Comparison of ENCODE assay signal across 23 mouse cellular contexts in genomic region chr13:114726828-114727227, GRCm38 (mm10).
DNase-seq lines count a peak whose midpoint lies in the region; ATAC-seq and TF ChIP-seq lines count a peak whose summit lies in the region.
"Had no signal": no experiment of that assay in that cellular context is flagged by ENCODE, and none has a peak within 500 bp of the region (broad histone marks: within the 10 kb centered on the region; RNA-seq: fewer than 3 reads in every experiment).

No protein-coding gene starts in this region.

- CTCF ChIA-PET in Patski (lab: Charles Lee) = interaction anchor here (1.6 kb wide), 1 partner anchor 42 kb away, joined by 4 read pairs; no protein-coding TSS in a partner anchor

- no peak overlapping the region for H3K4me3 ChIP-seq in embryonic fibroblast, embryonic 13.5 days (ENCODE audit: insufficient read depth, low read length)
- H3K4me3 ChIP-seq in left cerebral cortex, adult 2 months = no peak overlapping the region

- intact Hi-C loops in left cerebral cortex, postnatal 10 days (cut with DNase I) = no loop called here
- intact Hi-C loops in left cerebral cortex, adult 2 months (cut with DNase I) = no loop called here
- intact Hi-C loops in gastrocnemius, postnatal 36 days (cut with DNase I) = no loop called here

- no peaks in the 10 kb centered on the region for H3K4me1 ChIP-seq in embryonic fibroblast, embryonic 13.5 days (ENCODE audit: control insufficient read depth, insufficient read depth, low read length)

- ATAC-seq in Patski = peak; percentile 78
- ATAC-seq: activated CD4-positive, CD25-positive, alpha-beta regulatory T cell, adult 4 months; CD4-positive, CD25-positive, alpha-beta regulatory T cell, adult 4 months had no signal

- peak overlapping the region; percentile 62; the same call in 1 of the 2 replicates for H3K27ac ChIP-seq in embryonic fibroblast, embryonic 13.5 days (ENCODE audit: insufficient read depth, low read length)
- H3K27ac ChIP-seq in left cerebral cortex, adult 2 months = no peak overlapping the region

- no peak for TF ChIP-seq CTCF in Patski (IDR thresholded peaks at IDR 0.05)
- no peak for TF ChIP-seq CTCF in embryonic fibroblast, embryonic 13.5 days (IDR thresholded peaks at IDR 0.05; ENCODE audit: borderline replicate concordance, insufficient read depth, low read length)
- TF ChIP-seq CTCF in left cerebral cortex, adult 2 months (IDR thresholded peaks at IDR 0.05) = no peak

- in situ Hi-C loops in Patski (cut with MboI; ENCODE audit: low pct_unique_long_range_greater_than_20kb) = no loop called here

- no peaks in the 10 kb centered on the region for H3K27me3 ChIP-seq in Patski
- H3K27me3 ChIP-seq: CH12.LX had no signal

- no peak for TF ChIP-seq POLR2A in embryonic fibroblast, embryonic 13.5 days (IDR thresholded peaks at IDR 0.05; ENCODE audit: low read depth, low read length)

- POLR2A ChIA-PET in Patski (lab: Charles Lee) = no interaction called here

- DNase-seq in 3134 (ENCODE audit: extremely low read depth, insufficient read length, low spot score) (peak; percentile 46), 3T3-L1 (ENCODE audit: low read depth, low spot score) (peak; percentile 64), Patski (ENCODE audit: low read depth, low spot score) (peak; percentile 10)
- DNase-seq in frontal cortex, postnatal 10 days (ENCODE audit: low spot score in 2 of 2) = no peak
- DNase-seq in left cerebral cortex, postnatal 10 days (ENCODE audit: extremely low spot score in 1 of 2, low spot score in 2 of 2) = no peak
- no peak for DNase-seq in left cerebral cortex, adult 2 months (ENCODE audit: extremely low spot score in 1 of 2, low spot score in 2 of 2)
- DNase-seq in gastrocnemius, postnatal 36 days = no peak
- DNase-seq: adrenal gland, adult 2 months; adrenal gland, adult 8-10 months; adrenal gland, postnatal 10 days; adrenal gland, postnatal 14 days; adrenal gland, postnatal 25 days; adrenal gland, postnatal 36 days; B cell, adult 2 months; cerebellum, adult 11 months; cerebellum, adult 11-12 months; cerebellum, adult 18-20 months; cerebellum, adult 2 months; cerebellum, adult 8-10 months had no signal

Comparison
In these comparisons a context has a peak if more than half of its experiments do, and no peak if none do; other contexts are left out.
1. DNase-seq: peak in 3134 (single experiment), 3T3-L1 (single experiment) and Patski (single experiment); none in frontal cortex, postnatal 10 days (0 of 2), left cerebral cortex, postnatal 10 days (0 of 2), left cerebral cortex, adult 2 months (0 of 2) and gastrocnemius, postnatal 36 days (0 of 2).